Mouse (Mus musculus): ENCODE measurements around the gene Fgf7.

DNA sequence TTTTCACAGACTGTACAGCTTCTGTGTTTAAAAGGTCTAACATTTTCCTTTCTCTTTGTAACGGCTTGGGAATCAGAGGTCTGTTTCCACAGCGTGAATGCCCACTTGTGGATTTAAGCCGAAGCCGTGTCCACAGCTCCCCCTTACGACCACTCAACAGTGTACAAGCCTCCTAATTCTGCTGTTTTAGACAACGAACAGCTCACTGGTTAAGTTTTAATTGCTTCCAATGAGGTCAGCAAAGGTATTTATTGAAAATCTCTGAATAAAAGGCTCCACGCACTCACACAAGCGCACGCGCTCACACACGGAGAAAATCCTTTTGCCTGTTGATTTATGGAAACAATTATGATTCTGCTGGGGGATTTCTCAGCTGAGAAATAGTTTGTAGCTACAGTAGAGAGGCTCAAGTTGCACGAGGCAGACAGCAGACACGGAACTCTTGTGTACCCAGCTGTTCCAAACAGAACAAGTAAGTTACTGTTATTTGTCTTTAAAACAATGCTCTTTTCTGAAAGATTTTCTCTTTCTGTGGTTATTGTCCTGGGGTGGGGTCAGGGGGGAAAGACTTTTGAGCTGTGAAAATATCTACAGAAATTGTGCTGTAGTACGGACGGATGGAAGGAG, at the start of gene Fgf7:
- TF ChIP-seq GATA1 (IDR thresholded peaks at IDR 0.05; ENCODE audit: borderline replicate concordance, low read length) (no peak), FLI1 (IDR thresholded peaks at IDR 0.05; ENCODE audit: low read length) (no peak)

All from megakaryocyte, embryonic 14.5 days (primary cell).